Mouse (Mus musculus) right cerebral cortex, postnatal 10 days (tissue): Measurements from ENCODE around the gene Nxpe3.
"Not testable (repeated sequence)": the region's sequence is repeated elsewhere in the genome, so short reads cannot be mapped to it uniquely, and the experiment has no call there.

ENCODE experiments used
- DNase-seq, 2 experiments: peaks; one replicate each; pipeline ENCODE4 v3.0.0; 2021; ENCODE audit warnings: low spot score in 2 of 2

The Nxpe3 gene

DNA sequence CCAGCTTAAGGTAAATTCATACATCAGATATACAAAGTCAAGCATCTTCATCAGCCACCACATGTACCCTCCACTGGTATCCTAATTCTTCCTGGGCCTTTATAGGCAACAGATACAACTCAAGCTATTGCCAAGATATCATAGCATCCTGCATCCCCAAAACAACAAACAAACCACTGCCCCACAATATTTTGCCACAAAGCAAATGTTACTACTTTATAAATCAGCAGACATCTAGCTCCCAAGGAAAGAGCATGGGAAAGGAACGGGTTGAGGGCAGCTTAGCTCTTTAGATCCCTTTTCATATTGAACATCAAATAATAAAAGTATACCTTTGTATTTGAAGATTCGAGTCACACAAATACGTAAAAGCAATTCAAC, 57.0 kb downstream of the Nxpe3 start:
- DNase-seq: no peak

DNA sequence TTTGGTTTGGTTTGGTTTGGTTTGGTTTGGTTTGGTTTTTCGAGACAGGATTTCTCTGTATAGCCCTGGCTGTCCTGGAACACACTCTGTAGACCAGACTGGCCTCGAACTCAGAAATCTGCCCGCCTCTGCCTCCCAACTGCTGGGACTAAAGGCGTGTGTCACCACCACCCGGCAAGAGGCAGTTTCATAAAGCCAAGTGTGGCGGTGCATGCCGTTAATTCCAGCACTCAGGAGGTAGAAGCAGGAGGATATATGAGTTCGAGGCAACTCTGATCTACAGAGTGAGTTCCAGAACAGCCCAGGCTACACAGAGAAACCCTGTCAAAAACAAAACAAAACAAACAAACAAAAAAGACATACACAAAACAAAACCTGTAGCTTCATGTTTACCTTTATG, 57.4 kb downstream of the Nxpe3 start:
- DNase-seq: not testable (repeated sequence)

DNA sequence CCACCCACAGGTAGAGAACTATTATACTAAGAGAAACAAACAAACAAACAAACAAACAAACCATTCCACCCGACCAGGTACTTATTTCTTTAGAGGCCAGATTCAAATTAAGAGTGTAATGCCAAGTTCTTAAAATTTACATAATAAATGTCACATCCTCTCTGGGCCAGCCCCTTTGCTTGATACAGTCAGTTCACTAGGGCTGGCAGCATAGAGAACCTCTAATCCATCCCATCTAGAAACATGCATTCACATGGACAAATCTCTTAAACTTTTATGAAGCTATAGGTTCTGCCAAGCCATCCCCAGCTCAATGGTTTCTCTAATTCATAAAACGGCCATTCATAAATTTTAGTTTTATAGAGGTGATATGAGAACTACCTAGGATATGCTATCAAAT, 57.9 kb downstream of the Nxpe3 start:
- no peak for DNase-seq

DNA sequence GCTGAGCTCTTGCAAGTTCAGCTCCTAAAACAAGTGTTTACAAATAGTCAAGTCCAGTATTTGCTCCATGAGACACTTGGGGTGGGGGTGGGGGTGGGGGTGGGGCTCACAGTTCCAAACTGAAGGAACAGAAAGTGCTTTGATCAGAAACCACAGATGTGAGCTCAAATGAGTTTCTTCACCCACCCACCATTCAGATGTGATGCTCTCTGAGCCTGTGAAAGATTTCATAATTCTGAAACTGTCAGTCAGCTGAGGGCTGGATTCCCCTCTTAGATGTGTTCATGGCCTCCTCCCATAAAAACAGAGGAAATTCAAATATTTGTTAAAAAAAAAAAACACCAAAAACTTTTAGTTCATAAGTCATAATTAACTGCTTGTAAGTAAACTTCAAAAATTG, 59.3 kb downstream of the Nxpe3 start:
- no peak for DNase-seq

DNA sequence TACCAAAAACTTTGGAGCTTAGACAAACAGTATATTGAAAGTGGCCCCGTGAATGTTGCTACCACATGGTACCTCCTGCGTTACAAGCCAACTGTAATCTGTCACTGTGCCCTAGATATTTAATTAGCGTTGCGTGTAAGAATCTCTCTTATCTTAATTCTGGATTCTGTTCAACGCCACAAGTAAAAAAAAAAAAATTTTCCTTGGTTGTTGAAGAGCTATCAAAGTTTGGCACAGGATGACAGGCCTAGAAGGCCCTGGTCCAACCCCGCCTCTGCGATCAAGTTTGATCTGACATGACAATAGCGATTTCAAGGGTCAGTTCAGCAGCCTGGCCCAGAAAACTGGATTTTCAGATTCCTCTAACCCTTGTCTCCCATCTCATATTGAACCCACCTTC, 62.5 kb downstream of the Nxpe3 start:
- DNase-seq: no peak

DNA sequence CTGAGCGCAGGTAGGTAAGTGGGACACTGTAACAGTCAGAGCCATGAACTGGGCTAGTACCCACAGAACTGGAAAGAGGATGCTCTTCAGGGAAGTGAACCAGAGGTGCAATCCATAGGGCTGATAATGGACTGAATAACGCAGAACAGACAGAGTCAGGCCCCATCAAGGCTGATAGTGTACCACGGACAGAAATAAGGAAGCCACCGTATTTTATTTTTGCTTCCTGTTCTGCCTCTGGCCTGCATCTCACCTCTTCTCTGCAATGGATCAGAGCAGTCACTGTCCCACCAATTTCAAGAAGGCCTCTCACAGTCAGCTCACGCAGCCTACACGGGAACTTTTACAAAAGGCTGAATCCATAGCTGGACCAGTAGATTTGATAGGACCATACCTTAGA, 63.0 kb downstream of the Nxpe3 start:
- no peak for DNase-seq

DNA sequence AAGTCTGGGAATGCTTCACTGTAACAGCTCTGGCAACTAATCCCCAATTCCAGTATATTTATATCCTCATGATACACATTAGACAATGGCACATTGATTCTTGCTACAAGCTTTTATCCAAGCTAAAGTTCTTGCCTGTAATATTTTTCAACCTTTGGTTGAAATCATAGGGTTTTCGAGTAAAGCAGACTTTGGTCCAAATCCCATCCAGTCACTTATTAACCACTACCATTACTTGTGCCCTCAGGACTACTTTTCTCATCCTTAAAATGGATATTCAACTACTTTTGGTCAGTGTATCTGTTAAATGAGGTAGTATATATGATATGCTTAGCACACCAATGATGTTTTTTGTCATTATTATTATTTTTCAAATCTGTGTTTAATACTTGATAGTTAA, 63.6 kb downstream of the Nxpe3 start:
- DNase-seq: no peak

DNA sequence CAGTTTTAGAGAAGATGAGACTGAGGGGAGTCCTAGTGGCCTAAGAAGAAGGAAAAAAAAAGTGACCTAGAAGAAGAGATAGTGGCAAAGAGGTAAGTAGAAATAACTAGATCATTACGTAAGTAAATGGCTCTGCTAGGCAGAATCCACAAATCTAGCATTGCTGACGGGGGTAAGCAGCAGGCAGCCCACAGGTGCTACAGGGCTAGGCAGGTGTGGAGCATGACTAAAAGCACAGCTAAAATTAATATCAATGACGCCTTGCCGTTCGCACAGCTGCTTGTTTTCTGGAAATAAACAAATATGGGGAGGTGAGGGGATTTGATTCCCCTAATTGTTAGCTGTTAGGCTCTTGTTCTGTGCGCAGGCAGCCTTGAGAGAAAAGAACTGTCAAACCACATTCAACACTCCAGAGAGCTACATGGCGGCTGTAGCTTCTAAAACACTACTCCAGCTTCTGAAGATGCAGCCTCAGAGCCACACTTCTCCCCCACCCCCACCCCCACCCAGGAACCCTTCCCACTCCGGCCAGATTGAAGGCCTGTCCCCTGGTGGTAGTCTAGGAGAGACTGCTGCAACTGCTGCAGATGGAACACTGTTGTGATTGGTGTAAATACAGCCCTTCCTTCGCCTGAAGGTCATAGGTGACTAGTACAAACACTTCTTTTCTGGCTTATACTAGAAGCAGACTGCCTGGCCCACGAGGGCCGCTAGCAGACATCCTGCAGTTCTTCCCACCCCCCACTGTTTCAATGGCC, 71.5 kb downstream of the Nxpe3 start:
- DNase-seq: no peak

DNA sequence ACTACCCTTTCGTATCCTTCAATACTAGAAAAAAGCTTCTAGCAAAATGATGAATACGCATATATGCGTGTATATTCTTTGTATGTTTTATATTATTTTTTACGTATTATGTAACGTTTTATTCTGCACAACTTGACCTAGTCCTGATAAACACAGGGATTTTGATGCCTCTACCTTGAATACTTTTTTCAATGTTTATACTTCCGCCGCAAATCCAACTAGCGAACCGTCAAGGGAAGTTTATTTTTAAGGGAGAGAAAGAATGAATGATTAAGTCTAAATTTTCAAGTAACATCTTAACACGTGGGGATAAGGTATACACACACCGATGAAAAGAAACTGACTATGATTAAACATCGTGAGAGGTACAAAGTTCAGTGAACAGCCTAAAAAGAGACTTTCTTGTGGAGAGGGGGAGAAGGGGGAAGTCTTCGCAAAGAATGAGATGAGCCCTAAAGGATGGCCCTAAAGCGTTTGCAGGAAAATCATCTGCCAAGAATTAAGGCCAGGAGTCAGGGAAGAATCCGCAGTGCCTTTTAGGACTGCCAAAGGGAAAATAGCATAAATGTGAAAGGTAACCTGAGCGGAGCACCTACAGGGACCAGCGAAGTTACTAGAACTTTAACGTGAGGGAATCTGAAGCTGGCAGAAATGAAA, 72.2 kb downstream of the Nxpe3 start:
- DNase-seq: no peak

DNA sequence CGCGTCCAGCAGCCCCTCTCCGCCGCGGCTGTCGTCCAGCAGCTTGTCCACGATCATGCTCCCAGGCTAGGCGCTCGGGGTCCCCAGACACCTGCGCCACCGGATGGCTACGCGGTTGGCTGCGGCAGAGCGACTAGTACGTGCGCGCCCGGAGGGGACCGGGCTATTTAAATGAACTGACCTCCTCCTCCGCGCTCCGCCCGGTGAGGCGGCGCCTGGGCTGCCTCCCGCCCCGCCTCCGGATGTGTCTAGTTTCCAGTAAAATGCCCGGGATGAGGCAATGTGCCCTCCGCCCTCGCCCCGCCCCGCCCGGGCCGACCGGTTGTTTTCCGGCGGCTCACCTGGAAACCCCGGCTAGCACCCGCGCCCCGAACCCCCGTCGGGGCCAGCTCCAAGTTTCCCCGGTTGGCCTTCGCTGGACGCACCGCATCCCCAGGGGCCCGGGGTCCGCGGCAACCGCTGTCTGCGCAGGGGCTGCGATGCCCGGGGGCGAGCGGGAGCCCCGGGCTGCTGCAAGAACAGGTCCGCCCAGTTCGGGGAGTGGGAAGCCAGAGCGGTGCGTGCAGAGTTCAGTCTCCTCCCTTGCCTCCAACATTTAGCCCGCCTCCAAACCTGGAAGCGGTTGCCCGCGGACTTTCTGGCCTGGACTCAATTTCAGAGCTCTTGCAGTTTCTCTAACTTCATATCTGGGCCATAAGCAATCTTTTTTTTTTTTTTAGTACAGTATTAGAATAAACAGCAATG, 72.9 kb downstream of the Nxpe3 start:
- peak; percentile 85 to 87 for DNase-seq

DNA sequence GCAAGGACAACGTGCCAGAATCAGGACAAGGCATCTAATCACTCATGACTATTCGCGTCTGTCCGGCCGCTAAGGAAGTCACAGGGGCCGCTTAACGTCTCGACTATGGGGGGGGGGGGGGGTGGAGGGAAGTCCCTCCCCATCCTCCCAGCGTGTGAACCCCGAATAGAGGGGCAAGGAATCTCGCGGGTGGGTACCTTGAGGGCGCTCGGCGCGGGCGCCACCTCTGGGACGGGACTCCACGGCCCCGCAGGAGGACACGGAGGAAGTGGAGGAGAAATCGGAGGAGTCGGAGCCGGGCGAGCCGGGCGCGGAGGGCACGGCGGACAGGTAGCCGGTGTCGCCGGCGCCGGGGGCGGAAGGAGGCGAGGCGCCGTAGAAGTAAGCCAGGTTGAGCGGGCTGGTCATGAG, 73.5 kb downstream of the Nxpe3 start:
- no peak for DNase-seq

DNA sequence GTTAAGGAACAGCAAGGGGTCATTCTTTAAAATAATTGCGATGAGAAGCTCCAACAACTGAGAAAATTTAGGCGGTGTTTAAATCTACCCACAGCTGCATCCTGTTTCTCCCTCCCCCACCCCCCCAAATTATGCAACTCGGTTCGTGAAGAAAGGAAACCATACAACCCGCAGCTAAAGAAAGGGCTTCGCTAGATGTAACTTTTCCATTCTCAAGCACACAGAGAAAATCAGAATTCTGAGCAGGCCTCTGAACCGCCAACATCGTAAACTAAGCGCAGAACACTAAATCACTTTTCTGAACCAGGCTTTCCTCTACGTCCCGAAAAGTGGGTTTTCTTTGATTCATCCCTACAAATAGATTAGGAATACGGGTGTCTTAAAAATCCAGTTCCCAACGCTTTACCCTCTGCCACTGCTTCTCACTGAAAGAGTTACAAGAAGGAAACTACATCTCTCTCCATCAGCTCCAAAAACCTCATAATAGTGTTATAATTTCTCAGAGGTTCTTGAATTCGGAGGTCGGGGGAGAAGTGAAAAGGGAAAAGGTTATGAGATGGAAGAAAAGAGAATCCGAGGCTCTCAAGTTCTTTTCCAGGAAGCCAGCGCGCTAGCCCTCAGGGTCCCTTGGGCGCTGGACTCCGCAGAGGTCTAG, 74.0 kb downstream of the Nxpe3 start:
- no peak for DNase-seq

DNA sequence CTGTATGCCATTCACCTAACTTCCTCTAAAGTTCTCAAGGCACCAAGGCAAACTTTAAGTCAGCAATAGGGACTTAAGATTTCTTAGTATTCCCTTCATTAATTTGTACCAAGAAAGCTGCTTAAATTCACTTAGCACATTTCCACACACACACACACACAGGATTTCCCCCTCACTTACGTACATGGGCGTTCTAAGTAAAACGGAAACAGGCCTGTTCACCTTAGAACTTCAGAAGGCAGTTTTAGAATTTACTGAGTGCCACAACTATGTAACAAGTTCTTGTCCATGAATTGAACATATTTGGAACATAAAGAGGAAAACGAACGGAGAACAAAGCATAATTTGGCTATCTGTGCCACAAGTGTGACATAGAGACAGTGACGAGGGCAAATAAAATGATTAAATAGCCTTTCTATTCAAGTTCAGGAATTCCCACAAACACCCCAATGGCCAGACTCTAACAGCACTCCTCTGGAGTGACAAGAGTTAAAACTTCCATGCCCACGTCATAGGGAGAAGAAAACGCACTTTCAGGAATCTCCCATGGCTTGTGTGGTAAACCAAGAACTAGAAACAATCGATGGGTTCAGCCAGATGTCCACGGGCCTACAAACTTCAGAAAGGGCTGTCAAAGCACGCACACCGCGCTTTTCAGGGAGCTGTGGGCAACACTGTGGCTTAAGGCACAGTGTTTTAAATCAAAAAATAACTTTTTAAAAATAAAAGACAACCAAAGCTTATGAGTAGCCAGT, 74.7 kb downstream of the Nxpe3 start:
- DNase-seq: no peak

DNA sequence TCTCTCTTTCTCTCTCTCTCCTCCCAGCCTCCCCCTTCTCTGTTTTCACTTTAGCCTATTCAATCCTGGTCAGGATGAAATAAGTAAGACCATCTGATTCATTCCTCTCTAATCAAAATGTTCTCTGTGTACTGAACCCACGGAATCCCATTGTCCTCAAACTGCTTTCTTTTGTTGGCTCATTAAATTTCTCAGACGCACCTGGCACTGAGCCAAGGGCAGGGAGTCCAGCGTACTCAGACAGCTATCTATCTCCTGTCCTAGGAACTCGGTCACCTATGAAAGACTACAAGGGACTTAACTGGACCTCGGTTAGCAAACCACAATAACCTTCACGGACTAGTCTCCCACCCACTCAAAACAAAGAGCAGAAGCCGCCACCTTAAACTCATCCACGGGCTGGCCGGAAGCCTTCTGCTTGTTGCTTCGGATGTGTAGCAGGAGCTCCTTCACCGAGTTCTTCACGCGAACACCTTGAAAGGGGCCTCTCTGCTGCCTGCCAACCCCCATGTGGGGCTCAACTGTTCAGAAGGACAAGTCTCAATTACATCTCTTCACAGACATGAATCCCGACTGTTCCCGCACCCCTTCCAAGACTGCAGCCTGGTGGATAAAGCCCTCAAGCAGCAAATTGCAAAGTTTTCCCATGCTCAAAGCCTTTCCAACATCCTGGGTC, 75.8 kb downstream of the Nxpe3 start:
- DNase-seq: no peak

DNA sequence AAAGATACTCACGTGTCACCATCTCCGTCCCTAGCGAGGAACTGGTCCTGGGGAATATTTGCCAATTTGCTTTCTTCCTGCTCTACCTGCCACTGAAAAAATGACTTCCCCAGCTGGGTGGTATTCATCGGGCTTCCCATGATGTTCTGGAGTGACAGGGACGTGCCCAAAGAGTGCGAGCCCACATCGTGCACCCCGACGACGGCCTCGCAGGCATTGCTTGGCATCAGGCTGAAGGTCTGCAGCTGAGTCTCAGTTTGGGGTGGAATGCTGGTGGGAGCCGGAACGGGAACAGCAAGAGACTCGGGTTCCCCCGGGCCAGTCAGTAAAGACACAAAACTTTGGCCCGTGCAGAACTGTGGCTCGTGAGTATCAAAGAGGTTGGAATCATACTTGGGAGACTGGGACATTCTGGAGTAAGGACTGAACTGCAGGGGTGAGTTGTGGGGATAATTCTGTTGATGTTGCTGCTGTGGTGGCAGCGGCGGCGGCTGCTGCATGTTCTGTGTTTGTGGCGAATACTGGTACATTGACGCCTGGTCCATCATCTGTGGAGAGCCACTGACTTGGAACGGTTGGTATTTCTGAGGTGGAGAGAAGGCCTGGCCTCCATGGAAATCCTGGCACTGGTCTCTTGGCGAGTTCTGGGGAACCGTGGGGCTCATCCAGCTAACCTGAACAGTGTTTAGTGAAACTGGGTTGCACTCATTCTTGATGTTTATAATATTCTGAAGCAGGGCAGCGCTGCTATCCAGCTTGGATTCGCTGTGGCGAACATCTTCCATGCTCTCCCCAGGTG, 77.2 kb downstream of the Nxpe3 start:
- DNase-seq: no peak

DNA sequence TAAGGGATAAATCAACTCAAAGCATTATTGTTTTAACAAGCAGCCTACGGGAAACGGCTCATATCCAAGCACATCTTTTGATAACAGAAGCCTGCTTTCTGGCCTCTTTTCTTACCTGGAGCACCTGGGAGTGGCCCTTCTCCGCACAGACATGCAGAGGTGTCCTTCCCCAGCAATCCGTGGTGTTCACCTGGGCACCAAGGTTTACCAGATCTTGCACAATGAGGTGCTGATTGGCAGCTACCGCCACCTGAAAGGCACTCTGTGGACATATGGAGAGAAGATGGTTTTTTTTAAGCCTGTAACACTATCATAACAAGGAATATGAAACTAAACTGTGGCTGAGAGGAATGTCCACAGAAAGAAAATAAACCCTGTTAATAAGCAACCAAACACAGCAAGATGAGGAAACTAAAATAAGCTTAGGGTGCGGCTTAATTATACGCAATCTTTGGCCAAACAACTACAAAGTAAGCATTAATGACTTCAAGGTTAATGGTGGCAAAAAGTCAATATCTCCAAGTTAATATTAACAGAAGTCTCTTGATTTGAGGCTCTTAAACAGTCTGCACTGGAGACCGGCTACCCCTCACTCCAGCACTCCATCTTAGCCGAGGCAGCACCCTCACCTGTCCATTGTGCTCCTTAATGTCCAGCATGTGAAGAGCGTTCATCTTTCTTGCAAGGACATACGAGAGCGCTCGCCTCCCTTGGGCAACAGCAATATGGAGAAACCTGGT, 78.7 kb downstream of the Nxpe3 start:
- DNase-seq: no peak

DNA sequence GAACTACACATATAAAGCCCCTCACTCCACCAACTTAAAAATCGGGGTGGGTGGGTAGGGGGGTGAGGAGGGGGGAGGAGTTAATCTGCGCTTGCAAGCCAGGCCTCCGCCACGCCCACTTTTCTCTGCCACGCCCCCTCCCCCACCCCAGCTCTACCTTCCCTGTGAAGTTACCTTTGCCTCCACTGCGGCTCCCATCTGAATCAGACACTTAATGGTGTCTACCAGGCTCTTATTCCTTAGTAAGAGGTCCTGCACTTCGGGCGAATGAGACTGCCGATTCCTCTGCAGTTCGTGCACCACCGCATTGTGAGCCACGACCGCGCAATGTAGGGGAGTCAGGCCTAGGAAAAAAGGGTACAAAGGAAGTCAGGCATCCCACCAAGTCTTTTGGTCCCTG, 79.6 kb downstream of the Nxpe3 start:
- DNase-seq: no peak

DNA sequence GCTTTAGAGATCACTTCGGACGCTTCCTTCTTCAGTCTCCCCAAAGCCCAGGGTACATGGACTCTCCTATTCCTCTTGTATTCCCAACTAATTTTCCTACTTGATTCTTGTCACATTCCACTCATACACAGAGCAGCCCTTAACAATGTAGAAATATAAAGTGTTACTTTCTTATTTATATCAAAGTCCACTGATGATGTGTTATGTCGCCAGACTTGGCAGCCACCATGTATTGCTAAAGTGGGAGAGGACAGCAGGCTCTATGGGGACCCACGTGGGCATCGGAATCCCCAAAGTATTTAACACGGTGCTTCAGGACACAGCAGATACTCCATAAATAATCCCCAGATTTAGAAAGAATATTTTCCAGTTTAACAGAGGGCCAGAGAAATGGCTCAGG, 80.4 kb downstream of the Nxpe3 start:
- DNase-seq: no peak

DNA sequence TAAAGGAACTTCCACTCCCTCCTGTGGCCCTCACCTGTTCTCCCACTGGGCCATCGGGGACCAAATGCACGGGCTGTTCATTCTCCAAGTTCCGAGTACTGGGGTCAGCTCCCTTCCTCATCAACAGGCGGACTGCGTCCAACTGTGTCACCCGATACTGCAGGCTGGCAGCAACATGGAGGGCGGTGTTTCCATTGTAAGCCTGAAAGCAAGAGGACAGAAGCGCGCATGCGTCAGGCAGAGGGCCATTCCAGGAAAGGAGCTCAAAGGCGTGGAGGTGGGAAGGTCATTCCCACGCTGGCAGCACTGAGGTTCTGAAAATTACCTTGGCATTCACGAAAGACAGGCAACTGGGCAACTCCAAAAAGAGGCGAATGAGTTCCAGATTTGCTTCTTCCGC, 81.2 kb downstream of the Nxpe3 start:
- peak in 1 of 2 experiments; percentile 35 for DNase-seq

DNA sequence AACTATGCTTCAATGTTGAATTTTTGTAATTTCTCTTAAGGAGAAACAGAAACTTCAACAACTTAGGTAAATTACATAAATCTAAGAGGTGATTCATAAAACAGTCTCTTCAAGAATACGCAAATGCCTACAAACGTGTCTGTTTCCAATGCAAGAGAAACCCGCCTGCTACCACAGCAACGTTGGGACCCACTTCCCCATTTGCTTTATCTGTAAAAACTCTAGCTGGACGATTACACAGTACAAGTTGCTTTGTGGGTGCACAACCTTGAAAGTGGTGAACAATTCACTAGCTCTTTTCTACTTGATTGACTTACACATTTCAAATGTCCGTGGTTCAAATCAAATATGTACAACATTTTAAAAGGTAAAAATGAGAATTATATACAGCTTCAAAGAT, 83.3 kb downstream of the Nxpe3 start:
- no peak for DNase-seq
